Mouse (Mus musculus): ENCODE measurements at regions not wholly inside any gene's neighbourhood (a gene's known extent, or its start where the extent isn't known, plus 50 kb on each side); places are given as distances from the start of the nearest gene placed in this dataset.

DNA sequence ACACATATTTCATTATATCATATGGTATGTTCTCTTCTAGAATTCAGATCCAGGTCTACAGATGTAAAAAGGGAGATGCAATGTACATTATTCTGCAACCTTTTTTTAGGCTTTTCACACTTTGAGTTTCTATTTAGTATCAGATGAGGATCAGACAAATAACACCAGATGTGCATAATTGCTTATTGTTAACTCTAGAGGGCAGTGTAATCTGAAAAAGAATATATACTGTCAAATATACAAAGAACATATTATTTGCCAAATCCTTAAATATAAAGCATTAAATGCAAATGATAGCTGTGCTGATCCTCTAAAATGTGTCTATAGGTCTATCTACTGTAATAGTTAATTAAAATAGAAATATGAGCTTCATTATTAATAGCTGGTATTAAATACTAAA, 348.6 kb upstream of the Slitrk6 start:
- no peak for TF ChIP-seq USF1 (IDR thresholded peaks at IDR 0.05; ENCODE audit: low read depth, low read length)
- no peak for TF ChIP-seq TBP (conservative IDR thresholded peaks at IDR 0.05; ENCODE audit: low read depth, low read length)
- TF ChIP-seq HCFC1 (IDR thresholded peaks at IDR 0.05; ENCODE audit: low read depth, low read length): no peak
- TF ChIP-seq MAZ (IDR thresholded peaks at IDR 0.05; ENCODE audit: low read depth, low read length): no peak
- no peak for TF ChIP-seq ZNF384 (IDR thresholded peaks at IDR 0.05; ENCODE audit: low read depth, low read length)
- no peak for TF ChIP-seq POLR2A (IDR thresholded peaks at IDR 0.05; ENCODE audit: low read depth, low read length)
- no peak for TF ChIP-seq GABPA (IDR thresholded peaks at IDR 0.05; ENCODE audit: insufficient replicate concordance, low read depth, low read length)
- no peak for TF ChIP-seq CTCF (conservative IDR thresholded peaks at IDR 0.05 in 1 of 2, IDR thresholded peaks at IDR 0.05 in 1 of 2; ENCODE audit: low read depth in 2 of 2, low read length in 2 of 2)
- TF ChIP-seq MAFK (IDR thresholded peaks at IDR 0.05; ENCODE audit: insufficient replicate concordance, low read length): no peak
- no peak for TF ChIP-seq NELFE (IDR thresholded peaks at IDR 0.05; ENCODE audit: low read depth, low read length)

Data from CH12.LX (cell line).